ENCODE assay signal across 9 mouse cellular contexts in genomic region chr19:30427484-30427883, GRCm38 (mm10).
DNase-seq lines count a peak whose midpoint lies in the region; ATAC-seq lines count a peak whose summit lies in the region.
"Had no signal": no experiment of that assay in that cellular context is flagged by ENCODE, and none has a peak within 500 bp of the region (broad histone marks: within the 10 kb centered on the region; RNA-seq: fewer than 3 reads in every experiment).

No protein-coding gene starts in this region.

- ATAC-seq in heart, embryonic 13.5 days (ENCODE audit: extremely low read depth, insufficient number of reproducible peaks, low FRiP score, low TSS enrichment) = no peak
- ATAC-seq in midbrain, embryonic 12.5 days (ENCODE audit: low FRiP score, low read depth) = peak; percentile 62
- no peak for ATAC-seq in midbrain, embryonic 15.5 days (replicated peaks)

- H3K27me3 ChIP-seq in heart, embryonic 13.5 days (replicated peaks) = no peaks in the 10 kb centered on the region
- H3K27me3 ChIP-seq in midbrain, embryonic 12.5 days = no peaks in the 10 kb centered on the region
- H3K27me3 ChIP-seq in midbrain, embryonic 15.5 days (replicated peaks) = no peaks in the 10 kb centered on the region
- no peaks in the 10 kb centered on the region for H3K27me3 ChIP-seq in embryonic facial prominence, embryonic 10.5 days (replicated peaks; ENCODE audit: low read depth, poor library complexity, severe bottlenecking)
- H3K27me3 ChIP-seq: stomach, embryonic 15.5 days had no signal

- H3K4me2 ChIP-seq in heart, embryonic 13.5 days = peak overlapping the region; percentile 31
- 0 out of 2 replicates have a peak overlapping the region, but pooled peaks have one; percentile 11 for H3K4me2 ChIP-seq in midbrain, embryonic 12.5 days (replicated peaks)
- no peak overlapping the region for H3K4me2 ChIP-seq in midbrain, embryonic 15.5 days
- H3K4me2 ChIP-seq: stomach, embryonic 15.5 days had no signal

- H3K4me3 ChIP-seq in heart, embryonic 13.5 days = no peak overlapping the region
- H3K4me3 ChIP-seq in midbrain, embryonic 12.5 days = no peak overlapping the region
- no peak overlapping the region for H3K4me3 ChIP-seq in midbrain, embryonic 15.5 days
- no peak overlapping the region for H3K4me3 ChIP-seq in embryonic facial prominence, embryonic 10.5 days
- H3K4me3 ChIP-seq: stomach, embryonic 15.5 days had no signal

- no peaks in the 10 kb centered on the region for H3K9me3 ChIP-seq in heart, embryonic 13.5 days
- H3K9me3 ChIP-seq in midbrain, embryonic 12.5 days = no peaks in the 10 kb centered on the region
- H3K9me3 ChIP-seq in midbrain, embryonic 15.5 days = no peaks in the 10 kb centered on the region
- no peaks in the 10 kb centered on the region for H3K9me3 ChIP-seq in embryonic facial prominence, embryonic 10.5 days
- H3K9me3 ChIP-seq: stomach, embryonic 15.5 days had no signal

- H3K36me3 ChIP-seq in heart, embryonic 13.5 days = no peaks in the 10 kb centered on the region
- no peaks in the 10 kb centered on the region for H3K36me3 ChIP-seq in midbrain, embryonic 12.5 days
- no peaks in the 10 kb centered on the region for H3K36me3 ChIP-seq in midbrain, embryonic 15.5 days (replicated peaks)
- H3K36me3 ChIP-seq in embryonic facial prominence, embryonic 10.5 days (replicated peaks) = no peaks in the 10 kb centered on the region
- H3K36me3 ChIP-seq: stomach, embryonic 15.5 days had no signal

- no peak overlapping the region for H3K9ac ChIP-seq in heart, embryonic 13.5 days
- H3K9ac ChIP-seq in midbrain, embryonic 12.5 days (replicated peaks) = no peak overlapping the region
- H3K9ac ChIP-seq in midbrain, embryonic 15.5 days = no peak overlapping the region
- H3K9ac ChIP-seq: stomach, embryonic 15.5 days had no signal

- intact Hi-C loops in heart, postnatal 25 days (cut with DNase I) = loop anchor here (5.0 kb wide), 1 partner anchor 125 kb away; no protein-coding TSS in a partner anchor

- H3K27ac ChIP-seq in heart, embryonic 13.5 days (replicated peaks) = no peak overlapping the region
- H3K27ac ChIP-seq in midbrain, embryonic 12.5 days (replicated peaks) = no peak overlapping the region
- H3K27ac ChIP-seq in midbrain, embryonic 15.5 days = no peak overlapping the region
- no peak overlapping the region for H3K27ac ChIP-seq in embryonic facial prominence, embryonic 10.5 days (replicated peaks)
- H3K27ac ChIP-seq: stomach, embryonic 15.5 days had no signal

- WGBS in heart, embryonic 13.5 days = 14% methylated on average over 2 of the region's 2 CpGs
- 0% methylated on average over 2 of the region's 2 CpGs for WGBS in midbrain, embryonic 12.5 days
- 4% methylated on average over 2 of the region's 2 CpGs for WGBS in midbrain, embryonic 15.5 days
- WGBS in embryonic facial prominence, embryonic 10.5 days = 5% methylated on average over 2 of the region's 2 CpGs

- no peak for DNase-seq in heart, postnatal 25 days (ENCODE audit: low spot score)
- peak; percentile 42 for DNase-seq in embryonic facial prominence, embryonic 10.5 days (ENCODE audit: low spot score)
- DNase-seq in retina, postnatal 1 day = peak; percentile 39
- DNase-seq in Muller cell, postnatal 12 days (ENCODE audit: inconsistent ontology term) = no peak
- no peak for DNase-seq in spleen, postnatal 14 days (ENCODE audit: low spot score in 2 of 2)

- 0 out of 2 replicates have a peak, but pooled peaks cover 5% of the 10 kb centered on the region for H3K4me1 ChIP-seq in heart, embryonic 13.5 days
- peaks cover 5% of the 10 kb centered on the region; the same call in 1 of the 2 replicates for H3K4me1 ChIP-seq in midbrain, embryonic 12.5 days
- H3K4me1 ChIP-seq in midbrain, embryonic 15.5 days = no peaks in the 10 kb centered on the region
- peaks cover 7% of the 10 kb centered on the region; the same call in 1 of the 2 replicates for H3K4me1 ChIP-seq in embryonic facial prominence, embryonic 10.5 days
- H3K4me1 ChIP-seq: stomach, embryonic 15.5 days had no signal

Comparison
In these comparisons a context has a peak if more than half of its experiments do, and no peak if none do; other contexts are left out.
1. DNase-seq: peak in embryonic facial prominence, embryonic 10.5 days (single experiment) and retina, postnatal 1 day (single experiment); none in heart, postnatal 25 days (single experiment), Muller cell, postnatal 12 days (single experiment) and spleen, postnatal 14 days (0 of 2).